Mouse (Mus musculus) urinary bladder, postnatal 14 days (tissue): ENCODE results near the gene S100a5.

Experiments
- DNase-seq: peaks from one replicate; pipeline ENCODE4 v3.0.0; 2021; ENCODE audit warnings: low spot score

S100a5 gene

GRCm38 (mm10) chr3:90626266-90627021, 18.1 kb downstream of the S100a5 start:
- DNase-seq = no peak

DNA sequence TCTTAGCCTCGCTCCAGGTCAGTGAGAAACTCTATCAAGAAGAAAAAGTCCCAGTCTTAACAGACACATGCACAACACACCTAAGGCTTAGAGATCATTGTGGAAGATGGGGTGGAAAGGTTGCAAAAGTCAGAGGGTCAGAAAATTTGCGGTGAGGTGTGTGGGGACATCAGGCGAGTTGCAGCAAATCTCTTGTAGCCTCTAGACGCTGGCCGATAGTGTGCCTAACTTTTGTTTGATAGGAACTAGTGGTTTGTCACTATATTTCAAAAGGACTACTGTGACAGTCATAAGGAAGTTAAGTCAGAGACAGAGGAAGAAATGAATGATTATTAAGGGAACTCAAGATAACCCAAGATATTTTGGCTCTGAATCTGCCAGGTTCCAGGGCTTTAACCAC, 19.0 kb downstream of the S100a5 start:
- DNase-seq = no peak

GRCm38 (mm10) chr3:90627807-90628206, 19.5 kb downstream of the S100a5 start:
- DNase-seq = peak; percentile 59

DNA sequence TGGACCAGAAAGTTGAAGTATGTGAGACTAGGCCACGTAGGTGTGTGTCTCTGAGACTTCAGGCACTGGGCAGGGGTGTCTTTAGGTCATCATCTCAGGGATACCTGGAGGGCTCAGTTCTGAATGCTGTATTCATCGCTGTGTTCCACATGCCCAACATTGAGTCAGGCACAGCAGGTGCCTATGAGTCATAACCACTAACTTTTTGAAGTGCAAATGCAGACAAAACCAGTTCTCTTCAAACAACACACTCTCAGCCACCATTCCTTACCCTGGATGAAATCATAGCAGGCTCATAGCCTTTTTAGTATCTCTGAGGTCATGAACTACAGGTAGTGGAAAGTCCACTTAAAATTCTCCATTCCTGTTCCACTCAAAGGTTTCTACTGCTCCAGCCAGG, 21.0 kb downstream of the S100a5 start:
- no peak for DNase-seq

- no peak for DNase-seq
These were observed 23.7 kb downstream of the S100a5 start for GRCm38 (mm10) chr3:90631984-90632383.

- DNase-seq = no peak
These were observed 30.4 kb downstream of the S100a5 start for GRCm38 (mm10) chr3:90638511-90639275.

DNA sequence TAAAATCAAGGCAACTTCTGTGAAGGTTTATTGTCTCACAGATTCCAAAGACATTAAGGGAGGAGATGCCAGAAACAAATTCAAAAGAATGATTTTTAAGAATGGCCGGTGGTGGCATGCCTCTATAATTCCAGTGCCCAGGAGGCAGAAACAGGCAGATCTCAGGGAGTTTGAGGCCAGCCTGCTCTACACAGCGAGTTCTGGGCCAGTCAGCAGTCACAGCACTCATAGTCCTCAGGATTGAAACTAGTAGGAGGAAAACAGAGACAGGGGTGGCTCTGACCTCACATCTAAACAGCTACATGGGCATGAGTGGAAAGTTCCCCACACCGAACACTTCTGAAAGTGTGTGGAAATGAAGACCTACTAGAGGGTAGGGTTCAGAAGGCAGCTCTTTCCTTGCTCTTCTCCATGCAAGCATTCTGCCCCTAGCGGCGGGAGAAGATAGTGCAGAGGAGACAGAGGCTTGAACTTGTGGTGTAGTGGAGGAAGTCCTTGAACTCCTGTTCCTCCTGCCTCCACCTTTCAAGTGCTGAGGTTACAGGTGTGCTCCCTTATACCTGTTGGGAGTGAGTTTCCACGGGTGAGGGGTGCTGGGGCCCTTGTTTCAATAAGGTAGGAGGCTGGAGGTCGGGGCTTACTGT, 31.3 kb downstream of the S100a5 start:
- no peak for DNase-seq

DNA sequence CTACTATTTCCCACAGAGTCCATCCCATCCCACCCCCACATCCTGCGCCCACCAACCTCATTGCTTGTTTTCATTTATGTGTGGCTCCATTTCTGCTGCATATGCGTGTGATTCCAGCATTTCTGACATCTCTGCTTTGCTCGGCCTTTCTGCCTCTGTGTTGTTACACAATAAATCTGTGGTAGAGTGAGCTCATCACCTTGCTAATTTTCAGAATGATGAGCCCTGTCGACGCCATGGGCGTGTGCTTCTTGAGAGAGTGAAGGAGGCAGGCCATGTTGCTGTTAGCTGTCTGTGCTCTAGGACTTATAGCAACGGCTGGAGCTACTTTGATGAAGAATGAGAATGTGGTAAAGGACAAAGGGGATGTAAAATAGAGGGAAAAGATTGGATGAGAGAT, 32.7 kb downstream of the S100a5 start:
- no peak for DNase-seq

DNA sequence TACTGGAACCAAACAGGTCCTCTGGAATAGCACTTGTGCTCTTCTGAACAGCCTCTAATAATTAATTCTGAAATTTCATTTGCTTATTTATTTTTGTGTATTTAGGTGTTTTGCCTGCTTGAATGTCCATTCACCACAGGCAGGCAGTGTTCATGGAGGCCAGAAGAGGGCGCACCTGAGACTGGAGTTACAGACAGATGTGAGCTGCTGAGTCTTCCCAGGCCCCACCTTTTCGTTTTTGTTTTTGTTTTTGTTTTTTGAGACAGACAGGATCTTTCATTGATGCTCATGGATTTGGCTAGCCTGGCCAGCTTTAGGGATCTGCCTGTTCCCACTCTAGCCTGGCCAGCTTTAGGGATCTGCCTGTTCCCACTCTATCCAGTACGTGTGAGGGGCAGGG, 35.9 kb downstream of the S100a5 start:
- peak; percentile 68 for DNase-seq

GRCm38 (mm10) chr3:90647291-90647690, 39.0 kb downstream of the S100a5 start:
- no peak for DNase-seq

DNA sequence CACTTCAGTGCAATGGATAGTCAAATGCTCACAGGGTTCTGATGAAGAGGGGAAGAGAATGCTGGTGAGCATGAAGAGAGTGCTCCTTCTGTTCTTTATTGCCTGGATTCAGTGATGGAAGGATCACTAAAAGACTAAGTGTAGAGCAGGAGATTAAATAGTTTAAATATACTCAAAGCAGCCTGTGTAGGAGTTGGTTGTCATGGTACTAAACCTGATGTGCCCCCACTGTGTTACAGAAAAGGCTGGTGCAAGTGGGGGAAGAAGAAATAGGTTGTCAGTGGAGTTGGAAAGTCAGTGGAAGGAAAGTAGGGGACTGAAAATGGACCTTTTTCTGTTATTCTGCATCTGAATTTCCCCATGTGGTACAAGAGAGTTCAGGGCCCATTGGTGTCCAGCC, 40.7 kb downstream of the S100a5 start:
- DNase-seq = no peak

GRCm38 (mm10) chr3:90649832-90650231, 41.5 kb downstream of the S100a5 start:
- no peak for DNase-seq

GRCm38 (mm10) chr3:90652878-90653508, 44.7 kb downstream of the S100a5 start:
- peak; percentile 82 for DNase-seq

DNA sequence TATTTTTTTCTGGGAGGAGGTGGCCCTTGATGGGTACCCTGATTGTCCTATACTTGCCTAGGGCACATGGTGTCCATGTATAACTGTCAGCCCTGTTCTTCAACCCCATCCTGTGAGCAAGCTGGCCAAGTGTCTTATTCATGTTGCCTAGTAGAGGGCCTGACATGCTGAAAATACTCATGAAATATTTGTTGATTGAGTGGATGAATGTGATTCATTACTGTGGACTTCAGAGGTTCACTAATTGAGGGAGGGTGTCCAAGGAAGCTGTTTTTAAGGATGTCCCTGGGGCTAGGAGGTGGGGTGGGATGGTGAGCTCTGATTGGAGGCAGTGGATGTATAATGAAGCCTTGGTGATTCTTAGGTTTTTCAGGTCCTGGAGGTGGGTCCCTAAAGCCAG, 45.4 kb downstream of the S100a5 start, which contains the start of gene S100a7a:
Gene S100a7a, plus strand, starts transcription at position 301 of the 400 bp plus-strand sequence.
- DNase-seq = no peak

DNA sequence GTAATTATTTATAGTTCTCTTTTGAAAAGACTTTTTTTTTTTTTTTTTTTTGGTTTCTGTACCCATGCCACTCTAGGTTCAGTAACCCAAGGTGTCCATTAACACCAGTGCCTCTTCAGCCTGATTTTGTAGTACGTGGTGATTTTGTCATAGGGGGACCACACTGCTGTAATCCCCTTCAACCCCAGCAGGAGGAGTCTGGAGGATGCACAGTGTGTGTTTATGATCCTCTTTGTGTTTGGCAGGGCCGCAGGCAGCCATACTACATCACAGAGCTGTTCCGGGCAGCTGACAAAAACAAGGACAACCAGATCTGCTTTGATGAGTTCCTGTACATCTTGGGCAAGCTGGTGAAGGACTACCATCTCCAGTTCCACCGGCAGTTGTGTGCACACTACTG, 49.1 kb downstream of the S100a5 start:
- DNase-seq = no peak

DNA sequence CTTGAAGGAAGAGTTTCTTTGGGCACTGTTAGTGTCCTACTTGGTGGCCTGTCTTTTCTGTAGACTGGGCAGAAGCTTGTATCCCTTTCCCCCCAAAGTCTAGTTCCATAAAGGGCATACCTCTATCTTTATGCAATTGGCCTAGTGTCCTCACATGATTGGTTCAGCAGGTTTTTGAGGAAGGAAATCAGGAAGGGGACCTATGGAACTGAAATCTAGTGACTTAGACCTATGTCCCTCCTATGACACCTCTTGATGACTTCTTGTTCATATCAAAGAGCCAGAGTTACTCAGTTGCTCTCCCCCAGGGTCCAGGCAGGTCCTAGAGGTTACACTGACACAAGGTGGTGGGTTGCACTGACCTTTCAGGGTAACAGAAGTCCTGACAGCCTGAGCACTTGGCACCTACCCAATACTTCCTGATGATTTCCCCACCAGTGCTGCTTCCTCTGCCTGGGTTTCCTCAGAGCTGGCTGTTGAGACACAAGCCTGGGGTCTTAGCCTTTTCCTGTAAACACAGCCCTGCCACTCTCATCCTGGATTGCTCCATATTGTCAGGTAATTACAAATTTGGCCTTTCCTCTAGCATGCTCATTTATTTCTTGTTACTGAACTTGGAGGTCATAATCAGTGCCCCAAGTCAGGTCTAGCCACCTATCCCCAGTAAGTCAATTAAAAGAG, 51.2 kb downstream of the S100a5 start:
- DNase-seq = no peak
